Mouse (Mus musculus): Measurements from ENCODE around the gene Ykt6. TPM values are rescaled to one million over a fixed set of nuclear protein-coding genes. Genes with fewer than 3 reads are reported as not detected.
"Not testable (repeated sequence)": the region's sequence is repeated elsewhere in the genome, so short reads cannot be mapped to it uniquely, and the experiment has no call there.

Gene Ykt6
- polyA plus RNA-seq, 1 experiment, result 30.8 TPM

DNA sequence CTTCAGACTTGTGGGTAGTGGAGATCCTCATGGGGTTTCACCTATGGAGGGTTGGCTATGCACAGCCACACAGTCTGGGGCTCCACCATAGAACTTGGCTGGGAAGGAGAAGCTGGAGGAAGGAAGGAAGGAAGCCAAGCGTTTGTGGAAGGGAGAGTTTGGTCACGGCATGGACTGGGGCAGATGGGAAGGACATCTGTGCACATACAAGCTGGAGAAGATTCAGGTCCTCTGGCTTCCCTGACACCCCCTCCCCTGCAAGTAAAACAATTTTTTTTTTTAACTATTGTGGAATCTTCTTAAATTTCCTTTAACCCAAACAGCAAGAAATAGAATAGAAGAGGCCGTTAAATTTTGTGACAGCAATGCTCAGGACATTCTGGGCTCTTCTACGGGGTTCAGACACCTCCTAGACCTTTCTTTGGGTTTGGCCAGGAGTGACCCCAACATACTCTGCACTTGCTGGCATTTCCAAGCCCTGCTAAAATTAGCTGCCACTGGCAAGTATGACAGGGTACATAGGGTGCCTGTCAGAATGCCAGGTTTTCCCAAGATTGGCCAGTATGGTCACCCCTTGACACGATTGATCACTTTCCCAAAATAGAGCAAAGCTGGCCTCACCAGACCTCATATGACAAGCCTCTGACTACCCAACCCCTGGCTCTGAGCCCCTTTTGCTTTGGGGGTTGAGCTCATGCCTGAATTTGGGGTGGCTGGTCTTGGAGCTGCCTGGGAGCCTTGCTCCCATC is 39.9 kb upstream of the Ykt6 start:
- WGBS, result 49% methylated on average over 5 of the region's 5 CpGs
- H3K4me1 ChIP-seq (ENCODE audit: control insufficient read depth, insufficient read depth, low read length), result no peaks in the 10 kb centered on the region
- no peak for TF ChIP-seq CTCF (IDR thresholded peaks at IDR 0.05; ENCODE audit: control insufficient read depth, insufficient read depth, low read length)
- TF ChIP-seq POLR2A (IDR thresholded peaks at IDR 0.05; ENCODE audit: borderline replicate concordance, control insufficient read depth, low read depth, low read length), result no peak
- H3K4me3 ChIP-seq (replicated peaks; ENCODE audit: control insufficient read depth, low read depth, low read length), result no peak overlapping the region
- no peak overlapping the region for H3K27ac ChIP-seq (ENCODE audit: control insufficient read depth, insufficient read depth, low read depth, low read length, poor library complexity)

DNA sequence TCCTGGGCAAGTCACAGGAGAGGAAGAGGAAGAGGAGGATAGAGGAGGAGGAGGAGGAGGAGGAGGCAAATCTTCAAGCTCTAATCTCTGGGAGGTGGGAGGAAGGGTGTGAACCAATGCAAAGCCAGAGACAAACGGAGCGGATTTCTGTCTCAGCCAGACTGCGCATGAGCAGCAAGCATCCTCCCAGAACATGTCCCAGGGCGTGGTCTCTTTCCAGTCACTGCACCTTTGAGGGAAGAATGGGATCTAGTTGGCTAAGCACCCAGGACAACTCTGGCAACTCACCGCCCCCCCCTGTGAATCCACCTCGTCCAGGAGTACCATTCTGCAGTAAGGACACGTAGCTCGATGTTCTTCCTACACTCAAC is 39.3 kb upstream of the Ykt6 start:
- H3K4me3 ChIP-seq (replicated peaks; ENCODE audit: control insufficient read depth, low read depth, low read length), result no peak overlapping the region
- 83% methylated on average over 8 of the region's 8 CpGs for WGBS
- no peak overlapping the region for H3K27ac ChIP-seq (ENCODE audit: control insufficient read depth, insufficient read depth, low read depth, low read length, poor library complexity)
- TF ChIP-seq POLR2A (IDR thresholded peaks at IDR 0.05; ENCODE audit: borderline replicate concordance, control insufficient read depth, low read depth, low read length) (no peak), CTCF (IDR thresholded peaks at IDR 0.05; ENCODE audit: control insufficient read depth, insufficient read depth, low read length) (no peak)
- no peaks in the 10 kb centered on the region for H3K4me1 ChIP-seq (ENCODE audit: control insufficient read depth, insufficient read depth, low read length)

GRCm38 (mm10) chr11:5918111-5918510 is 37.4 kb upstream of the Ykt6 start:
- Histone ChIP-seq H3K4me3 (replicated peaks; ENCODE audit: control insufficient read depth, low read depth, low read length) (no peak overlapping the region), H3K27ac (ENCODE audit: control insufficient read depth, insufficient read depth, low read depth, low read length, poor library complexity) (no peak overlapping the region), H3K4me1 (ENCODE audit: control insufficient read depth, insufficient read depth, low read length) (no peaks in the 10 kb centered on the region)
- no peak for TF ChIP-seq CTCF (IDR thresholded peaks at IDR 0.05; ENCODE audit: control insufficient read depth, insufficient read depth, low read length)
- TF ChIP-seq POLR2A (IDR thresholded peaks at IDR 0.05; ENCODE audit: borderline replicate concordance, control insufficient read depth, low read depth, low read length), result no peak
- 69% methylated on average over 2 of the region's 2 CpGs for WGBS

- H3K27ac ChIP-seq (ENCODE audit: control insufficient read depth, insufficient read depth, low read depth, low read length, poor library complexity), result no peak overlapping the region
These were observed 35.9 kb upstream of the Ykt6 start for GRCm38 (mm10) chr11:5919606-5920005.

DNA sequence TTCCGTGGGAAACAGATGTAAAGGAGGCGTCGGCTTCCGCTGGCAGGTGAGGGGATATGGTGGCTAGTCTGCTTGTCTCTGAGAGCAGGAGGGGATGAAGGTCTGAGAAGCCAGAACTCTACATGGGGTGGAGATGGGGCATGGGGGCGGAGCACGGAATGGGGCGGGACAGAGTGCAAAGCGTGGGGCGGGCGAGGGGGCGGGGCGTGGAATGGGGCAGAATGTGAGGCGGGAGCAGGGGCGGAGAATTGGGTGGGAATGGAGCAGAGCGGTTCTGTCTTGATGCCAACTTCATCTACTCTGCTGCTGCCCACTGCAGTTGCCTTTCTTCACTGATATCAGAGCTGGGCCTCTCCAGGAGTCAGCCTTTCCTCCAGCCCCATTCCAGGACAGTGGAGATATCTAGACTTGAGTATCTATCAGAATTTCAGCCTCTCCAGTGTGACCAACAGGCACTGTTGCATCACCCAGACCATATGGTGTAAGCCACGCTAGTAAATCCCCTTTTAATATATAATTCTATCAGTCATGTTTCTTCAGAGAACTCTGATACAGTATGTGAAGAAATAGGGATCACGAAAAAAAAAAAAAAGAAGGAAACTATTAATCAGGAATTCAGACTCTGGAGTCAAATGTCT is 35.1 kb upstream of the Ykt6 start:
- TF ChIP-seq POLR2A (IDR thresholded peaks at IDR 0.05; ENCODE audit: borderline replicate concordance, control insufficient read depth, low read depth, low read length), result no peak
- no peak for TF ChIP-seq CTCF (IDR thresholded peaks at IDR 0.05; ENCODE audit: control insufficient read depth, insufficient read depth, low read length)
- Histone ChIP-seq H3K4me1 (ENCODE audit: control insufficient read depth, insufficient read depth, low read length) (no peaks in the 10 kb centered on the region), H3K27ac (ENCODE audit: control insufficient read depth, insufficient read depth, low read depth, low read length, poor library complexity) (no peak overlapping the region), H3K4me3 (replicated peaks; ENCODE audit: control insufficient read depth, low read depth, low read length) (no peak overlapping the region)
- WGBS, result 32% methylated on average over 17 of the region's 17 CpGs

More at GRCm38 (mm10) chr11:5919606-5920005, 35.9 kb upstream of the Ykt6 start:
- no peaks in the 10 kb centered on the region for H3K4me1 ChIP-seq (ENCODE audit: control insufficient read depth, insufficient read depth, low read length)
- no peak for TF ChIP-seq CTCF (IDR thresholded peaks at IDR 0.05; ENCODE audit: control insufficient read depth, insufficient read depth, low read length)
- TF ChIP-seq POLR2A (IDR thresholded peaks at IDR 0.05; ENCODE audit: borderline replicate concordance, control insufficient read depth, low read depth, low read length), result no peak
- WGBS, result 84% methylated on average over 4 of the region's 4 CpGs
- H3K4me3 ChIP-seq (replicated peaks; ENCODE audit: control insufficient read depth, low read depth, low read length), result no peak overlapping the region

DNA sequence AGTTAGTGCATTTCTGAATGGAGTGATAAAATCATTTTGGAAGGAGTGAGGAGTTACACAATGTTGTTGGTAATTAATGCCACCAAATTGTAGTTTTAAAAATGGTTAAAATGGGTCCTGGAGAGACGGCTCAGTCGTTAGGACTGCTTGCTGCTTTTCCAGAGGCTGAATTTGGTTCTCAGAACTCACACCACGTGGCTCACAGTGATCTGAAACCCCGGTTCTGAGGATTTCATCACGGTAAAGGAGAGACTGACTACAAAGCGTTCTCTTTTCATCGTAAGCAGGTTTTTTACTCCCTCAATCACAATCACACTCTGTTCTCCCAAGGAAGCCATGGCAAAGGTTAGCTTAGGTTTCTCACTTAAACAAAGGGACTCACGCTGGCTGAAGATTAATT is 30.8 kb upstream of the Ykt6 start:
- Histone ChIP-seq H3K27ac (ENCODE audit: control insufficient read depth, insufficient read depth, low read depth, low read length, poor library complexity) (no peak overlapping the region), H3K4me3 (replicated peaks; ENCODE audit: control insufficient read depth, low read depth, low read length) (no peak overlapping the region), H3K4me1 (ENCODE audit: control insufficient read depth, insufficient read depth, low read length) (no peaks in the 10 kb centered on the region)
- no peak for TF ChIP-seq POLR2A (IDR thresholded peaks at IDR 0.05; ENCODE audit: borderline replicate concordance, control insufficient read depth, low read depth, low read length)
- TF ChIP-seq CTCF (IDR thresholded peaks at IDR 0.05; ENCODE audit: control insufficient read depth, insufficient read depth, low read length), result no peak
- 76% methylated on average over 8 of the region's 8 CpGs for WGBS

- Histone ChIP-seq H3K4me3 (replicated peaks; ENCODE audit: control insufficient read depth, low read depth, low read length) (no peak overlapping the region), H3K4me1 (ENCODE audit: control insufficient read depth, insufficient read depth, low read length) (peaks cover 1% of the 10 kb centered on the region), H3K27ac (ENCODE audit: control insufficient read depth, insufficient read depth, low read depth, low read length, poor library complexity) (no peak overlapping the region)
- 76% methylated on average over 3 of the region's 3 CpGs for WGBS
- TF ChIP-seq CTCF (IDR thresholded peaks at IDR 0.05; ENCODE audit: control insufficient read depth, insufficient read depth, low read length) (no peak), POLR2A (IDR thresholded peaks at IDR 0.05; ENCODE audit: borderline replicate concordance, control insufficient read depth, low read depth, low read length) (no peak)
These were observed 28.7 kb upstream of the Ykt6 start for GRCm38 (mm10) chr11:5926696-5927220.

- no peak for TF ChIP-seq POLR2A (IDR thresholded peaks at IDR 0.05; ENCODE audit: borderline replicate concordance, control insufficient read depth, low read depth, low read length)
- no peak for TF ChIP-seq CTCF (IDR thresholded peaks at IDR 0.05; ENCODE audit: control insufficient read depth, insufficient read depth, low read length)
- WGBS, result 63% methylated on average over 1 of the region's 1 CpGs
- no peak overlapping the region for H3K27ac ChIP-seq (ENCODE audit: control insufficient read depth, insufficient read depth, low read depth, low read length, poor library complexity)
- H3K4me1 ChIP-seq (ENCODE audit: control insufficient read depth, insufficient read depth, low read length), result peaks cover 1% of the 10 kb centered on the region
- no peak overlapping the region for H3K4me3 ChIP-seq (replicated peaks; ENCODE audit: control insufficient read depth, low read depth, low read length)
These were observed 24.9 kb upstream of the Ykt6 start for GRCm38 (mm10) chr11:5930578-5930977.

- H3K27ac ChIP-seq (ENCODE audit: control insufficient read depth, insufficient read depth, low read depth, low read length, poor library complexity); H3K4me3 ChIP-seq (replicated peaks; ENCODE audit: control insufficient read depth, low read depth, low read length); H3K4me1 ChIP-seq (ENCODE audit: control insufficient read depth, insufficient read depth, low read length): not testable (repeated sequence)
- WGBS, result 75% methylated on average over 6 of the region's 6 CpGs
These were observed 23.5 kb upstream of the Ykt6 start for GRCm38 (mm10) chr11:5931947-5932346.

GRCm38 (mm10) chr11:5934531-5934930 is 21.0 kb upstream of the Ykt6 start:
- H3K27ac ChIP-seq (ENCODE audit: control insufficient read depth, insufficient read depth, low read depth, low read length, poor library complexity); H3K4me3 ChIP-seq (replicated peaks; ENCODE audit: control insufficient read depth, low read depth, low read length); H3K4me1 ChIP-seq (ENCODE audit: control insufficient read depth, insufficient read depth, low read length): not testable (repeated sequence)
- 91% methylated on average over 11 of the region's 11 CpGs for WGBS

Measured in bone marrow, adult 2 months (tissue).